Mouse (Mus musculus) induced T-regulatory cell, adult 2 months (primary cell): ENCODE data around the gene Dcps.

Source experiments
- DNase-seq: peaks from one replicate; pipeline ENCODE4 v3.0.0-alpha.2; 2012; ENCODE audit warnings: low read depth

The Dcps gene

DNA sequence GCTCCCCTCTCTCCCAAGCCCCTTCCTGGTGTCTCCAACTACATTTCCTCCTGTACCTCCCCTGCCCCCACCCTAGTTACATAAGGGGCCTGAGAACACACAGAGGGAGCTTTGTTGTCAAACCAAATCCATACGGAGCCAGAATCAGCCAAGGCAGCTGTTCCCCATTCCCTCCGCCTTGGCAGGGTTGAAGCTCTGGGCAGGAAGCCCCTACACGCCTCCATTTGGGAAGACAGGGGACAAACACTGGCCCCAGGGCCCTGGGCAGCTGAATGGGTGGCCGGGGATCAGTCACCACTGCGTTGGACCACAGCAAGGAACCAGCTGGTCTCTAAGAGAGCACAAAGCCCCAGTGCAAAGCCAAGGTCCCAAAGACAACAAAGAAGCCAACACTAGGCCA, 66.9 kb downstream of the Dcps start:
- no peak for DNase-seq

GRCm38 (mm10) chr9:35108066-35108465, 67.8 kb downstream of the Dcps start:
- DNase-seq, result no peak

DNA sequence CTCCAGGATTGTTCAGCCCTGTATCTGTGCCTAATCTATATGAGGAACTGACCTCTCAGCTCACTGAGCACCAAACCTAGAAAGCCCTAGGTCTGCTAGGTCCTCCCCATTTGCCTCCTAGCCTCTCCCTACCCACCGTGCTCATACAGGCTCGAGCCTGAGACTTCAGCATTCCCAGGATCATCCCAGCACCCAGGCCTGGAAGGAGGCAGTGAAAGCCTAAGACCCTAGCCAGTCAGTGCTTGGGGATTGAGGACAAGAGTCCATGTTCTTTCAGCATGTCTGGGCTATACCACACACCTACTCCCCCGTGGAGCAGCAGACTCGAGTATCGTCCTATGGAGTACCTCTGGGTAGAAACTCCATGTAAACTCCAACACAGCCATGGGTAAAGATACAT, 68.5 kb downstream of the Dcps start:
- DNase-seq, result no peak

DNA sequence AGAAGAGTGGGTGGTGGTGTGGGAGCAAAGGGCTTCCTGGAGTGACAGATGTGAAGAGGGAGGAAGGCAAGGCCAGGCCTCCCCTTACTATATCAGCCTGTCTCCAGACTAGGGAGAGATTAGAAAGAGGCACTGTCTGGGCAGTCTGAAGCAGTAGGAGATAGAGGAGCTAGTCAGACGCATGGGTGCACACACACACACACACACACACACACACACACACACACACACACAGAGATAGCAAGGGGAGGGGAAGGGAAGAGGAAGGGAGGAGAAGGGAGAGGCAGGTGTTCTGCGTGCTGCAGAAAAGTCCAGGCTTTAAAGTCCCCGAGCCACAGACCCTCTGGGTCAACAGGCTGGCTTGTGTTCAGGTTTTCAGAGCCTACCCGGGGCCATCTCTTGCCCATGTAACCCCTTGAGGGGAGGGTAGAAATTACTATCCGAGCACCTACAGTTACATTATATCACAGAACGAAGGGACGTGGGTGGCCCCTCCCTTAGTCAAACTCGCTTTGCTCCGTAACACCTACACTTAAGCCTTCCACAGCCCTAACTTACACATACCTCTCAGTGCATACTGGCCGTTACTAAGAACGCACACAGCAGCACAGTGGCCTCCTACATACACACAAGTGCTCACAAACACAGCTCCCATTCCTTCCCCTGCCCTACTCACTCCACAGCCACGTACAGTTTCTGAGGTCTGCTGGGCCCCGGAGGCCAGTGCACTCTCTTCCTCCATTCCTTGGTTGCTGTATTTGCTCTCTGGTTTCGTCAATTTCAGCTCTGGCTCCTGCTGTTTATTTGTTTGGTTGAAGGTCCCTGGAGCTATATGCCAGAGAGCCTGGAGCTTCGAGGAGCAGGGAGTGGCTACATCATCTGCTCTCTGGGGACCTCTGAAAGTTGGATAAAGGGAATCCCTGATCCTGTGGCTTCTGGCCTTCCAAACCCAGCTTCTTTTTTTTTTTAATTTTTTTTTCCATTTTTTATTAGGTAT, 69.7 kb downstream of the Dcps start:
- DNase-seq, result no peak

DNA sequence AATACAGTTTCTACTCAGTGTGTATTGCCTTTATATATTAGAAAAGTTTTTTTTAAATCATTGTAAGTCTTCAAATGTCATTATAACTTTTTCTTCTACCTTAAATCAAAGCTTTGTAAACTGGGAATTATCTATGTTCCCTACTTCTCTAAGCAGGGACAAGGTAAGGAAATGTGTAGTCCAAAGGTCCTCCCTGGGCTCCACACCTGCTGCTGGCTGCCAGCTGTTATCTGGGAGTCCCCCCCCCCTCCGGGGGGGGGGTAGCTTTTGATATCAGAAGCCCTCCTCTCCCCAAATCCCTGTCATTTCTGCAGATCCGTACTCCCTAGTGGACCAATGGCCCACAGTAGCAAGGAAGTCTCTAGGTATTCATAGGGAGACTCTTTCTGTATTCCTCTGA, 70.4 kb downstream of the Dcps start:
- DNase-seq, result no peak

DNA sequence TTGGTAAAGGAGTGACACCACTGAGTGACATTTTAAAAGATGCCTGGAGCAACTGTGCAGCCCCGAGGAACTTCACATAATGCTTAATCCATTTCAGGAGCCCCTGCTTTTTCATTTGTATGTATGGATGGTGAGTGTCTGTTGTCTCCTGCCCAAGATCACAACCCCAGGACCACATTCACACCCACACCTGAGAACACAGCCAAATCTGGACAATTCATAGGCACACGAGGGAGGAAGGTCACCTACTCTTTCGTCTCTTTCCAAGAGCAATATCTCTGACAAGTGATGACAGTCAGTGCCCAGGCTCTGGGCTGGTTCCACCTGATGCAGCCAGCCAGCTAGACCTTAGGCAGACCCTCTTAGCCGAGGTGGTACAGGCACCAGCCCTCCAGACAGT, 71.2 kb downstream of the Dcps start:
- DNase-seq, result no peak

GRCm38 (mm10) chr9:35098762-35099161, 77.1 kb downstream of the Dcps start:
- DNase-seq, result no peak

DNA sequence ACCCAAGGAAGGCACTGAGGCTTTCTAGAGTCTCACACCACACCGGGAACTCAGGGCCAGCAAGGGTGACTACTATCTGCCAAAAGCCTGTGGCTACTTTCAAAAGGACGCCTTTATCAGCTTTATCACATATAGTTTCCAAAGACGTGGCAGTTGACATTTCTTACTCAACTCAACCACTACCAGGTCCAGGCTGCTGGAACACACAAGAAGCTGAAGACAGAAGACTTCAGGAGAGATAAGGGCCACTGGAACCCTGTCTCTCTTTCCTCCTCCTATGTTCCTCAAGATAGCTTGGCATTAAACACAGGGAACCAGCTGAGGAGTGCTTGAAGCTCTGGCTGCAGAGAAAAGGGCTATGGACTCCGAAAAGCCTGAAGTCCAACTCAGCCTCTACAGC, 78.0 kb downstream of the Dcps start:
- DNase-seq, result no peak

GRCm38 (mm10) chr9:35095726-35096125, 80.1 kb downstream of the Dcps start:
- no peak for DNase-seq

GRCm38 (mm10) chr9:35093350-35093749, 82.5 kb downstream of the Dcps start:
- no peak for DNase-seq

GRCm38 (mm10) chr9:35092904-35093303, 83.0 kb downstream of the Dcps start:
- no peak for DNase-seq
